Mouse (Mus musculus): Measurements from ENCODE around the gene Fryl. TPM values are rescaled to one million over a fixed set of nuclear protein-coding genes. Genes with fewer than 3 reads are reported as not detected.

Gene Fryl
- polyA plus RNA-seq, 1 experiment from 2014 or later = 20.6 TPM

DNA sequence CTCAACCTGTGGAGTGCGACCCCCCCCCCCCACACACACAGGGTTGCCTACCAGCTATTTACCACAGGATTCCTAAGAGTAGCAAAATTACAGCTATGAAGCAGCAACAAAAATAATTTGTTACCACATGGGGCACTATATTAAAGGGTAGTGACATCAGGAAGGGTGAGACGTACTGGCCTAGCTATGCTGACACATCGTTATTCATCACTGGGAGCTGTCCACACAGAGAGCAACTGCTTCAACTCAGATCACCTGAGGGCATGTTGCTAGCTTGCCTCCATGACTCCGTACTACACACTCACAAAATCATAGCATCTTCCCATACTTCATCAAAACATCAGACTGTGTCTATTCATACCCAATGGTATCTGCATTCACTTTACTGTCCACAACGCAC, 176.6 kb downstream of the Fryl start:
- H3K4me1 ChIP-seq (replicated peaks; ENCODE audit: insufficient read depth, low read length) = no peaks in the 10 kb centered on the region
- no peak for ATAC-seq (replicated peaks; ENCODE audit: low FRiP score, low read depth)
- H3K4me2 ChIP-seq (ENCODE audit: low read length) = no peak overlapping the region
- no peak overlapping the region for H3K27ac ChIP-seq
- peaks cover 47% of the 10 kb centered on the region for H3K36me3 ChIP-seq (ENCODE audit: insufficient read depth, low read length)
- no peak overlapping the region for H3K9ac ChIP-seq (ENCODE audit: low read depth, low read length)
- no peak for DNase-seq (ENCODE audit: low spot score)
- H3K27me3 ChIP-seq (ENCODE audit: insufficient read depth, low read length) = no peaks in the 10 kb centered on the region
- TF ChIP-seq CTCF (IDR thresholded peaks at IDR 0.05; ENCODE audit: low read depth) = no peak
- H3K9me3 ChIP-seq (replicated peaks; ENCODE audit: low read length) = no peaks in the 10 kb centered on the region
- WGBS = 79% methylated on average over 5 of the region's 5 CpGs
- H3K4me3 ChIP-seq (replicated peaks; ENCODE audit: low read depth, low read length) = no peak overlapping the region

DNA sequence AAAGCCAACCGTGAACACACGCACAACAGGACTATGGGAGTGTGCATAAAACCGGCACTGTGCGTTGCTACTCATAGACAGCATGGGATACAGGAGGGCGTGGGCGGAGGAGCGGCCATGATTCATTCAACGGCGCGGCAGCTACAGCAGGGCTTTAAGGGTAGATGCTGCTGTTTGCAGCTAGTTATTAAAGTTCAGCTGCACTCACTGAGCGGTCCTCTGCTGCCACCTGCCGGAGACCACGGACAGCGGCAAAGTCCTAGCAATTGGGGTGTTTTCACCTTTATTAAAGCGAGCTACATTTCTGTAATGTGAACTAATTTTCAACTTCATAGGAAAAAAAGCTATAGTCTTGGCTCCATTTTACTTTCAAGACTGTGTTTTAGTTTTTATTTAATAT, 185.1 kb downstream of the Fryl start:
- Histone ChIP-seq H3K27ac (no peak overlapping the region), H3K4me2 (ENCODE audit: low read length) (no peak overlapping the region), H3K9ac (ENCODE audit: low read depth, low read length) (no peak overlapping the region), H3K9me3 (replicated peaks; ENCODE audit: low read length) (no peaks in the 10 kb centered on the region), H3K4me3 (replicated peaks; ENCODE audit: low read depth, low read length) (no peak overlapping the region), H3K27me3 (ENCODE audit: insufficient read depth, low read length) (no peaks in the 10 kb centered on the region), H3K4me1 (replicated peaks; ENCODE audit: insufficient read depth, low read length) (no peaks in the 10 kb centered on the region), H3K36me3 (ENCODE audit: insufficient read depth, low read length) (peaks cover 54% of the 10 kb centered on the region)
- DNase-seq (ENCODE audit: low spot score) (peak; percentile 82), ATAC-seq (replicated peaks; ENCODE audit: low FRiP score, low read depth) (no peak; the same call in 1 of the 2 replicates)
- WGBS = 34% methylated on average over 15 of the region's 15 CpGs
- peak; percentile 91 for TF ChIP-seq CTCF (IDR thresholded peaks at IDR 0.05; ENCODE audit: low read depth)

DNA sequence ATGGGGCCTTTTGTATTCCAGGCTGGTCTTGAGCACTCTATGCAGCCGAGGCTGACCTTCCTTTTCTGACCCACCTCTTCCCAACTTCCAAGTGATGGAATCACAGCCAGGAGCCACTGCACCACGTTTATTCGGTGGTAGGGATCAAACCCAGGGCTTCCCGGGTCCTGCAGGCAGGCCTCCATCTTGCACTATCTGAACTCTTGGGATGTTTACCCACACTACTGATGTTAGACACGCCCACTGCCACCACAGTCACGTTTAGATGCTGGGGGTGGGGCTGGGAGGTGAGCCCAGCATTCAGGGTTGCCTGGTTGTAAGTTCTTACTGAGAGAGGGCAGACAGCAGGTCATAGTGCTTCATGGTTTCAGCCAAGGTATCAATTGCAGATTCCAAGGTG, 189.5 kb downstream of the Fryl start:
- H3K27me3 ChIP-seq (ENCODE audit: insufficient read depth, low read length) = no peaks in the 10 kb centered on the region
- H3K27ac ChIP-seq = no peak overlapping the region
- 52% methylated on average over 6 of the region's 6 CpGs for WGBS
- H3K36me3 ChIP-seq (ENCODE audit: insufficient read depth, low read length) = peaks cover 33% of the 10 kb centered on the region
- H3K4me2 ChIP-seq (ENCODE audit: low read length) = no peak overlapping the region
- H3K9ac ChIP-seq (ENCODE audit: low read depth, low read length) = no peak overlapping the region
- DNase-seq (ENCODE audit: low spot score) (no peak), ATAC-seq (replicated peaks; ENCODE audit: low FRiP score, low read depth) (no peak)
- H3K9me3 ChIP-seq (replicated peaks; ENCODE audit: low read length) = no peaks in the 10 kb centered on the region
- H3K4me3 ChIP-seq (replicated peaks; ENCODE audit: low read depth, low read length) = no peak overlapping the region
- no peaks in the 10 kb centered on the region for H3K4me1 ChIP-seq (replicated peaks; ENCODE audit: insufficient read depth, low read length)
- TF ChIP-seq CTCF (IDR thresholded peaks at IDR 0.05; ENCODE audit: low read depth) = no peak

- no peak for ATAC-seq (replicated peaks; ENCODE audit: low FRiP score, low read depth)
- H3K27ac ChIP-seq = 0 out of 2 replicates have a peak overlapping the region, but pooled peaks have one; percentile 19
- no peaks in the 10 kb centered on the region for H3K27me3 ChIP-seq (ENCODE audit: insufficient read depth, low read length)
- DNase-seq (ENCODE audit: low spot score) = peak; percentile 30
- no peak overlapping the region for H3K4me3 ChIP-seq (replicated peaks; ENCODE audit: low read depth, low read length)
- 34% methylated on average over 13 of the region's 13 CpGs for WGBS
- TF ChIP-seq CTCF (IDR thresholded peaks at IDR 0.05; ENCODE audit: low read depth) = no peak
- no peak overlapping the region for H3K9ac ChIP-seq (ENCODE audit: low read depth, low read length)
- no peaks in the 10 kb centered on the region for H3K9me3 ChIP-seq (replicated peaks; ENCODE audit: low read length)
- H3K4me2 ChIP-seq (ENCODE audit: low read length) = no peak overlapping the region
- peaks cover 25% of the 10 kb centered on the region for H3K36me3 ChIP-seq (ENCODE audit: insufficient read depth, low read length)
- H3K4me1 ChIP-seq (replicated peaks; ENCODE audit: insufficient read depth, low read length) = no peaks in the 10 kb centered on the region
Measured at GRCm38 (mm10) chr5:73063768-73064669, 192.4 kb downstream of the Fryl start.

- no peak for TF ChIP-seq CTCF (IDR thresholded peaks at IDR 0.05; ENCODE audit: low read depth)
- no peak overlapping the region for H3K4me3 ChIP-seq (replicated peaks; ENCODE audit: low read depth, low read length)
- no peak for ATAC-seq (replicated peaks; ENCODE audit: low FRiP score, low read depth)
- peaks cover 25% of the 10 kb centered on the region for H3K36me3 ChIP-seq (ENCODE audit: insufficient read depth, low read length)
- H3K9me3 ChIP-seq (replicated peaks; ENCODE audit: low read length) = no peaks in the 10 kb centered on the region
- no peak for DNase-seq (ENCODE audit: low spot score)
- H3K4me2 ChIP-seq (ENCODE audit: low read length) = no peak overlapping the region
- no peak overlapping the region for H3K27ac ChIP-seq
- 71% methylated on average over 11 of the region's 11 CpGs for WGBS
- no peaks in the 10 kb centered on the region for H3K27me3 ChIP-seq (ENCODE audit: insufficient read depth, low read length)
- H3K4me1 ChIP-seq (replicated peaks; ENCODE audit: insufficient read depth, low read length) = no peaks in the 10 kb centered on the region
- H3K9ac ChIP-seq (ENCODE audit: low read depth, low read length) = no peak overlapping the region
Measured at GRCm38 (mm10) chr5:73061506-73062155, 194.8 kb downstream of the Fryl start.

DNA sequence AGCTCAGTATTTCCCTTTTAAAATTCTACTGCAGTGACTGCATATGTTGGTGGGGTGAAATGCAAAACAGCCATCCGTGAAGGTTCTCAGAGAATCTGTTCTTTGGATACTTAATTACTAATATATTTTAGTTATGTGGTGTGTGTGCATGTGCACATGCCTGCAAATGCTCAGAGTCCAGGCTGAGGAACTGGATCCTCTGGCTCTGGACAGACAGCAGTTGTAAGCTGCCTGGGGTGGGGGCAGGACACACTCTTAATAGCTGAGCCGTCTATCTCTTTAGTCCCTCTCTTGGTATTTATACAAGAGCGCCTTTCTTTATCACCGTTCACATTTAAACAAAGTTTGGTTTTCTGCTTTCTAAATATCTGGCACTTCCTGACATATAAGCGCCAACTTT, 199.5 kb downstream of the Fryl start:
- 92% methylated on average over 5 of the region's 5 CpGs for WGBS
- Histone ChIP-seq H3K9me3 (replicated peaks; ENCODE audit: low read length) (no peaks in the 10 kb centered on the region), H3K27ac (no peak overlapping the region), H3K9ac (ENCODE audit: low read depth, low read length) (no peak overlapping the region), H3K4me1 (replicated peaks; ENCODE audit: insufficient read depth, low read length) (no peaks in the 10 kb centered on the region), H3K4me3 (replicated peaks; ENCODE audit: low read depth, low read length) (no peak overlapping the region), H3K4me2 (ENCODE audit: low read length) (no peak overlapping the region), H3K27me3 (ENCODE audit: insufficient read depth, low read length) (no peaks in the 10 kb centered on the region), H3K36me3 (ENCODE audit: insufficient read depth, low read length) (peaks cover 47% of the 10 kb centered on the region)
- no peak for TF ChIP-seq CTCF (IDR thresholded peaks at IDR 0.05; ENCODE audit: low read depth)
- ATAC-seq (replicated peaks; ENCODE audit: low FRiP score, low read depth) (no peak), DNase-seq (ENCODE audit: low spot score) (no peak)
